In the genomic region with DNA sequence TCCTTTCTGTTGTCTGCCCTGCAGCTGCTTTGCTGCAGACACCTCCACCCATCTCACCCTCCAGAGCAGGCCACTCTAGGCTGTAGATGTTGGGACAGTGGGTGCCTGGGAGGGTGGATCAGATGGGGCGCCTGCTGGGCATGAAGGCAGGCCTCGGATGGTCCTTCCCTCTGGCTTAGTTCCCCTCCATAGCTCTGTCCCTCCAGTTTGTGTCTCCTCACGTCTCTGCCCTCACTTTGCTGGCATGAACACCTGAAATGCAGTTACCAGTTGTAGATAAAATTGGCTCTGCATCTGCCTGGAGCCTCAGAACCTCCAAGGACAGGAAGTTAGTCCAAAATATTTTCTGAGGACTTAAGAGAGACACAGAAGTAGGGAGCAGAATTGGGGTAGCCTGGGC, we compare ENCODE assay signal across 10 mouse cellular contexts. TPM values are rescaled to one million over a fixed set of nuclear protein-coding genes. Genes with fewer than 3 reads are reported as not detected.
DNase-seq lines count a peak whose midpoint lies in the region; ATAC-seq and TF ChIP-seq lines count a peak whose summit lies in the region.
"Had no signal": no experiment of that assay in that cellular context is flagged by ENCODE, and none has a peak within 500 bp of the region (broad histone marks: within the 10 kb centered on the region; RNA-seq: fewer than 3 reads in every experiment).

No protein-coding gene starts in this region.

- TF ChIP-seq POLR2A in cerebellum, adult 2 months (IDR thresholded peaks at IDR 0.05; ENCODE audit: borderline replicate concordance, insufficient read depth, low read length), result no peak

- peaks cover 6% of the 10 kb centered on the region; the same call in 1 of the 2 replicates for H3K4me1 ChIP-seq in neural tube, embryonic 11.5 days (ENCODE audit: control insufficient read depth, insufficient read depth, low read length)
- peaks cover 41% of the 10 kb centered on the region for H3K4me1 ChIP-seq in limb, embryonic 13.5 days
- H3K4me1 ChIP-seq in stomach, embryonic 15.5 days, result peaks cover 45% of the 10 kb centered on the region
- H3K4me1 ChIP-seq in cerebellum, adult 2 months (ENCODE audit: control insufficient read depth, insufficient read depth, low read length), result peaks cover 12% of the 10 kb centered on the region

- H3K4me3 ChIP-seq in neural tube, embryonic 11.5 days (ENCODE audit: low read depth, low read length), result peak overlapping the region; percentile 68; the same call in 1 of the 2 replicates
- H3K4me3 ChIP-seq in limb, embryonic 13.5 days, result peak overlapping the region; percentile 94
- H3K4me3 ChIP-seq in stomach, embryonic 15.5 days (replicated peaks), result peak overlapping the region; percentile 87
- H3K4me3 ChIP-seq in cerebellum, adult 2 months (replicated peaks; ENCODE audit: insufficient read depth, low read depth, low read length), result no peak overlapping the region

- H3K36me3 ChIP-seq in neural tube, embryonic 11.5 days (ENCODE audit: control insufficient read depth, insufficient read depth, low read length), result peaks cover 7% of the 10 kb centered on the region
- H3K36me3 ChIP-seq in limb, embryonic 13.5 days, result peaks cover 56% of the 10 kb centered on the region
- H3K36me3 ChIP-seq in stomach, embryonic 15.5 days, result peaks cover 39% of the 10 kb centered on the region

- H3K9me3 ChIP-seq in neural tube, embryonic 11.5 days (ENCODE audit: control insufficient read depth, low read length), result no peaks in the 10 kb centered on the region
- no peaks in the 10 kb centered on the region for H3K9me3 ChIP-seq in limb, embryonic 13.5 days
- H3K9me3 ChIP-seq in stomach, embryonic 15.5 days, result no peaks in the 10 kb centered on the region

- H3K9ac ChIP-seq in neural tube, embryonic 11.5 days (ENCODE audit: low read length), result no peak overlapping the region
- peak overlapping the region; percentile 93 for H3K9ac ChIP-seq in limb, embryonic 13.5 days
- H3K9ac ChIP-seq in stomach, embryonic 15.5 days, result 0 out of 2 replicates have a peak overlapping the region, but pooled peaks have one; percentile 8

- no peak overlapping the region for H3K4me2 ChIP-seq in neural tube, embryonic 11.5 days (ENCODE audit: low read depth)
- H3K4me2 ChIP-seq in limb, embryonic 13.5 days (replicated peaks), result peak overlapping the region; percentile 69
- peak overlapping the region; percentile 74 for H3K4me2 ChIP-seq in stomach, embryonic 15.5 days

- WGBS in neural tube, embryonic 11.5 days, result 76% methylated on average over 3 of the region's 3 CpGs
- 54% methylated on average over 3 of the region's 3 CpGs for WGBS in limb, embryonic 13.5 days
- WGBS in stomach, embryonic 15.5 days, result 59% methylated on average over 3 of the region's 3 CpGs
- 76% methylated on average over 3 of the region's 3 CpGs for WGBS in cerebellum, adult 2 months

- no peak overlapping the region for H3K27ac ChIP-seq in neural tube, embryonic 11.5 days (ENCODE audit: low read depth, low read length)
- H3K27ac ChIP-seq in limb, embryonic 13.5 days, result peak overlapping the region; percentile 95; the same call in 1 of the 2 replicates
- peak overlapping the region; percentile 96 for H3K27ac ChIP-seq in stomach, embryonic 15.5 days
- no peak overlapping the region for H3K27ac ChIP-seq in cerebellum, adult 2 months (ENCODE audit: insufficient read depth, low read length)

- ATAC-seq in neural tube, embryonic 11.5 days (ENCODE audit: insufficient read depth, low FRiP score, low TSS enrichment), result no peak
- ATAC-seq in limb, embryonic 13.5 days (ENCODE audit: low FRiP score, low read depth), result no peak
- no peak for ATAC-seq in stomach, embryonic 15.5 days (ENCODE audit: insufficient read depth, low FRiP score, low read depth)
- ATAC-seq in monocyte, adult 5-6 weeks (replicated peaks; ENCODE audit: insufficient number of reproducible peaks, low FRiP score, low TSS enrichment, poor library complexity, severe bottlenecking), result no peak

- peak; percentile 94 for DNase-seq in heart, adult 11 months
- DNase-seq in heart, postnatal 4 days, result no peak
- no peak for DNase-seq in neural tube, embryonic 11.5 days (ENCODE audit: low spot score)
- DNase-seq in neural tube, embryonic 10.5 days (ENCODE audit: extremely low spot score, low spot score), result no peak
- no peak for DNase-seq in cerebellum, adult 2 months
- DNase-seq: B cell, adult 2 months had no signal

- no peaks in the 10 kb centered on the region for H3K27me3 ChIP-seq in neural tube, embryonic 11.5 days (ENCODE audit: control insufficient read depth, insufficient read depth, low read length)
- H3K27me3 ChIP-seq in limb, embryonic 13.5 days, result no peaks in the 10 kb centered on the region
- no peaks in the 10 kb centered on the region for H3K27me3 ChIP-seq in stomach, embryonic 15.5 days (replicated peaks)
- H3K27me3 ChIP-seq in cerebellum, adult 2 months (ENCODE audit: control insufficient read depth, insufficient read depth, low read length), result no peaks in the 10 kb centered on the region

- TF ChIP-seq CTCF in cerebellum, adult 2 months (IDR thresholded peaks at IDR 0.05; ENCODE audit: borderline replicate concordance, insufficient read depth, low read depth, low read length), result no peak

RNA-seq across cellular contexts. Expression of a gene that starts 1.6 kb away (rescaled TPM):
- 10 to 100 TPM; 50.7 to 53.7 TPM for total RNA-seq in heart, postnatal 4 days (2021)
- polyA plus RNA-seq in neural tube, embryonic 11.5 days (2014; fragmentation: Nextera tagmentation; extraction: Ambion mirVana), result 3.7 and 4.5 TPM in 2 replicates
- 18.9 and 21.3 TPM in 2 replicates for polyA plus RNA-seq in limb, embryonic 13.5 days (2015; fragmentation: Nextera tagmentation; extraction: Ambion mirVana)
- polyA plus RNA-seq in stomach, embryonic 15.5 days (2015; fragmentation: Nextera tagmentation; extraction: Ambion mirVana), result 21.1 and 22.7 TPM in 2 replicates
- total RNA-seq in monocyte, adult 5-6 weeks (2017), result 0.39 to 1.1 TPM in 2 of 3 replicates, not detected in the other
- polyA plus RNA-seq in cerebellum, adult 2 months (2012; rRNA removed), result 44.7 and 50.6 TPM in 2 replicates

RNA-seq across cellular contexts. Expression of a gene that starts 36.8 kb away (rescaled TPM):
- total RNA-seq in heart, postnatal 4 days (2021), result 10 to 100 TPM; 37.2 to 38.4 TPM
- 116 and 117 TPM in 2 replicates for polyA plus RNA-seq in neural tube, embryonic 11.5 days (2014; fragmentation: Nextera tagmentation; extraction: Ambion mirVana)
- polyA plus RNA-seq in limb, embryonic 13.5 days (2015; fragmentation: Nextera tagmentation; extraction: Ambion mirVana), result 109 and 117 TPM in 2 replicates
- polyA plus RNA-seq in stomach, embryonic 15.5 days (2015; fragmentation: Nextera tagmentation; extraction: Ambion mirVana), result 110 and 119 TPM in 2 replicates
- 4.1 to 8.0 TPM (median 6.2 TPM) in 3 replicates for total RNA-seq in monocyte, adult 5-6 weeks (2017)
- polyA plus RNA-seq in cerebellum, adult 2 months (2012; rRNA removed), result 3.8 TPM in 2 replicates

RNA-seq across cellular contexts. Expression of a gene that starts 38.4 kb away (rescaled TPM):
- total RNA-seq in heart, postnatal 4 days (2021), result not detected
- not detected in 2 replicates for polyA plus RNA-seq in neural tube, embryonic 11.5 days (2014; fragmentation: Nextera tagmentation; extraction: Ambion mirVana)
- 0.67 and 0.91 TPM in 2 replicates for polyA plus RNA-seq in limb, embryonic 13.5 days (2015; fragmentation: Nextera tagmentation; extraction: Ambion mirVana)
- 5.9 and 8.1 TPM in 2 replicates for polyA plus RNA-seq in stomach, embryonic 15.5 days (2015; fragmentation: Nextera tagmentation; extraction: Ambion mirVana)
- total RNA-seq in monocyte, adult 5-6 weeks (2017), result not detected in 3 replicates
- polyA plus RNA-seq in cerebellum, adult 2 months (2012; rRNA removed), result not detected in 2 replicates
- polyA plus RNA-seq: cortical plate, adult 2 months had no signal

RNA-seq across cellular contexts. Expression of a gene that starts 55.5 kb away (rescaled TPM):
- total RNA-seq in heart, postnatal 4 days (2021), result 10 to 100 TPM; 61.4 to 70.0 TPM
- polyA plus RNA-seq in neural tube, embryonic 11.5 days (2014; fragmentation: Nextera tagmentation; extraction: Ambion mirVana), result 24.7 and 25.4 TPM in 2 replicates
- polyA plus RNA-seq in limb, embryonic 13.5 days (2015; fragmentation: Nextera tagmentation; extraction: Ambion mirVana), result 37.5 and 39.6 TPM in 2 replicates
- polyA plus RNA-seq in stomach, embryonic 15.5 days (2015; fragmentation: Nextera tagmentation; extraction: Ambion mirVana), result 41.8 and 44.7 TPM in 2 replicates
- total RNA-seq in monocyte, adult 5-6 weeks (2017), result 0.32 to 15.0 TPM (median 6.1 TPM) in 3 replicates
- polyA plus RNA-seq in cerebellum, adult 2 months (2012; rRNA removed), result 39.3 and 41.4 TPM in 2 replicates

Comparison
In these comparisons a context has a peak if more than half of its experiments do, and no peak if none do; other contexts are left out.
1. H3K27ac ChIP-seq: peak in limb, embryonic 13.5 days (single experiment) and stomach, embryonic 15.5 days (single experiment); none in neural tube, embryonic 11.5 days (single experiment) and cerebellum, adult 2 months (single experiment).
2. RNA of a gene that starts 36.8 kb away (polyA plus RNA-seq): 110 to 119 TPM in stomach, embryonic 15.5 days, 116 to 117 TPM in neural tube, embryonic 11.5 days and 109 to 117 TPM in limb, embryonic 13.5 days; 3.8 TPM in cerebellum, adult 2 months; every median in the first group is over 10 times any median in the second.